Mouse (Mus musculus) gastrocnemius, adult 18-20 months (tissue): ENCODE measurements around the gene Pgap1. TPM values are rescaled to one million over a fixed set of nuclear protein-coding genes. Genes with fewer than 3 reads are reported as not detected.
A peak's percentile ranks its signal among the peaks of the same experiment; 100 is the strongest.

ENCODE experiments used
- DNase-seq: peaks from one replicate; pipeline ENCODE4 v3.0.0; 2021; ENCODE audit warnings: low spot score
- total RNA-seq, 2 experiments: library from RNA; stranded (reverse); gene quantifications; 2 replicates each; pipeline ENCODE4 v1.2.3; 2021

The Pgap1 gene
- total RNA-seq, 2 experiments from 2014 or later, result 1.9 to 2.6 TPM

DNA sequence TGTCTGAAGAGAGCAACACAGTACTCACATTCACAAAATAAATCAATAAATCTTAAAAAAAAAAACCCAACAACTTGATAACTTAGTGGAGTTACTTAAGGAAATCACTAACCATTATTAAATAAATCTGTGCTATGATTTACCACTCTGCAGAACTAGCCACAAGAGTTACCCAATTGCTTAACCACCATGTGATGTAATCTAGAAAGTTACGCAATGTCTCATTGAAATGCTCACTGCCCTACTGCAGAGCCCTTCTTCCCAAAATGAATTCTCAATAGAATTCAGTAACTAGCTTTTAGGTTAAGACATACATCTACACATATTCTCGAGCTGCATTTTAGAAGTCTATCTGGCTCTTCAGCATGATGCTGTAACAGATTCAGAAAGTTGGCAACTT lies 33.8 kb downstream of the Pgap1 start:
- DNase-seq, result peak; percentile 9

DNA sequence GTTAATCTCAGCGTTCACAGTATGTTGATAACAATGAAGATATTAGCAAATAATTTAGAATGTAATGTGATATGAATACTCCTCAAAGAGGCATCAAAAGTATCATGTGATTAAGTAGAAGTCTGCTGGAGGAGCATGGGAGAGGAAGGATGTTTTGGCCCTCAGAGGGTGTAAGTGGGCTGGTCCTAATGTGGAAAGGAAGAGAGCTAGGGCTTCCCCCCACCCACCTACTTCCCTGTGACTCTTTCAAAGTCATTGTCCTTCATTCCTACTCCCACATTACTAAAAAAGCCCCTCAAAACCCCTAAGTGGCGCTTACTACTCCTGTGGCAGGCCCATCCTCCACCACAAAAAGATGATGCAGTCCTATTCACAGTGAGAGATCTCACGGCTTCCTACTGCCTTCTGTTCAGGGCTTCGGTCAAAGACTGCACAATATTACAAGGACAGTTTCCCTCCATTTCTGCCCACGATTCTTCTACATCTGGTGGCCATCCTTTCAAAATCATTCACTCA lies 37.4 kb downstream of the Pgap1 start:
- DNase-seq, result no peak

DNA sequence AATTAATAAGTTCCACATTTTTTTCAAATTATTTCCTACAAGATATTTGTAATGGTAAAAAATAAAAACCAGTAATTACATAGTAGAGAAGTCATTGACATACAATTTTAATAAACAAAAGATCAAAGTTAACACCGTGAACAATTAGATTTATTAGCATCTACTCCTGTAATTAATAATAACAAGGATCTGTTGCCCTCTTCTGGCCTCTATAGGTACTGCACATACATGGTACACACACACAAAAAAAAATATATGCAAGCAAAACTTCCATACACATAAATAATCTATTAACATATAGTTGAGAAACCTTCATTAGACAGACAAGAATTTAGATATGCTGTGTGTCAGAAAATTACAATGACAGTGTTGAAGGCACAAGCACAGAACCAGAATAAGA lies 43.6 kb downstream of the Pgap1 start:
- DNase-seq, result no peak

DNA sequence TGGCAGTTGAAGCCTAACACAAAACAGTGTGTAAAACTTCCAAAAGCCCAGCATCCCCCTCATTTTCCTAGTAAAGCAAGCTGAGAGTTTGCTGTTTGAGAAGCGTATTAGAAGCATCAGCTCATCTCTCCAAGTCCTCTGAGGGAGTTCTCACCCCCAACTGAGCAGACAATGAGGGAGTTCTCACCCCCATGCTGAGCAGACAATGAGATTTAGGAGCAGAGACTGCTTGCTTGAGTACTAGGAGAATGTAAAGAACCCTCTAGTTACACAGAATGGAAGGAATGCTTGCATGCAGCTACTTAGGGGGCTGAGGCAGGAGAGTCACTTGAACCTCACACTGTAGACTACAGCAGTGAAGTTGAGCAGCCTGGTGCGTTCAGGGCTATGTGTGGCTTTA lies 59.0 kb downstream of the Pgap1 start:
- no peak for DNase-seq

DNA sequence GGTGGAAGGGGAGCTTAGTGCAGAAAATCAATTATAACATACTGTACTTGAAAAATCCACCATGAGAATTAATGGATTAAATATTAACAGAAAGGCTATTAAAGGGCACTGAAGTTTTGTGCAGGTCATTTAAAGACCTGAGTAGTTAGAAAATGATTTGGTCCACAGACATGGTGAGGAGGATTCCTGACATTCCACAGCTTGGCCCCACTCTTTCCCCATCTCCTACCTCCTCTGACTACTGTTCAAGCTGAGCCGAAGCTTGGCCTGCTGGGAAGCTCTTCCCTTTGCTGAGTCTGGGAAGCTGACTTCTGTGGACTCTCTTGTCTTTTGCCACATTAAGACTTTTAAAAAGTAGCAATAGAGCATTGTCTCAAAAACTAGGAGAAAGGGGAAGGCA lies 61.2 kb downstream of the Pgap1 start:
- DNase-seq, result no peak

DNA sequence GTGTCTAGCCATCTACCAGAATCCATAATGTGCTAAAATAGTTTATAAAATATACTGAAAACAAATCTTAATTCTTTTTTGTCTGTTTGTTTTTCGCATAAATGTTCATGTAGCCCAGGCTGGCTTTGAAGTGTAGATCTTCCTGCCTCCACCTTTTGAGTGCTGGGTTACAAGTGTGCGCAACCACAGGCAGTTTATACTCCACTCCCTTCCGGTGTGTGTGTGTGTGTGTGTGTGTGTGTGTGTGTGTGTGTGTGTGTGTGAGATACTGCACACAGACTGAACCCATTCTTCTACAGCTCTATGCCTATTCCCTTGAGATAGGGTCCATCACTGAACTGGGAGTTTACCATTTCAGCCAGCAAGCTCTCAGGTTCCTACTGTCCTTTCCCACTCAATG lies 64.0 kb downstream of the Pgap1 start:
- DNase-seq, result no peak

DNA sequence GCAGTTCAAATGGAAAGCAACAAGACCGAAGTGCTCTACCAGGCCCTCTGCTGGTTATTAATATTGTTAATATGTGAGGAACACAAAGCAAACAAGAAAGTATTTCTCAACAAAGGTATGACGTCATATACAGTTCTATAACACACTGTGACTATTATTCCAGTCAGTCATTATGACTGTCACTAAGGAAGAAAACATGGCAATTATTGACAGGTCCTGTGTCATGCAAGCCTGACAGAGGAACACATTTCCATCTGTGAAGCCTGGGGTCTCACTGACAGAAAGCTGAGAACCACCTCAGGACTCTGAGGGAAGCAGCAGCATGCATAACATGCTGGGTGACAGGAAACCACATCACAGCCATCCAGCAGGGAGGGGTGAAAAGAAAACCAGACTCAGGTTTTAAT lies 65.0 kb downstream of the Pgap1 start:
- DNase-seq, result no peak

DNA sequence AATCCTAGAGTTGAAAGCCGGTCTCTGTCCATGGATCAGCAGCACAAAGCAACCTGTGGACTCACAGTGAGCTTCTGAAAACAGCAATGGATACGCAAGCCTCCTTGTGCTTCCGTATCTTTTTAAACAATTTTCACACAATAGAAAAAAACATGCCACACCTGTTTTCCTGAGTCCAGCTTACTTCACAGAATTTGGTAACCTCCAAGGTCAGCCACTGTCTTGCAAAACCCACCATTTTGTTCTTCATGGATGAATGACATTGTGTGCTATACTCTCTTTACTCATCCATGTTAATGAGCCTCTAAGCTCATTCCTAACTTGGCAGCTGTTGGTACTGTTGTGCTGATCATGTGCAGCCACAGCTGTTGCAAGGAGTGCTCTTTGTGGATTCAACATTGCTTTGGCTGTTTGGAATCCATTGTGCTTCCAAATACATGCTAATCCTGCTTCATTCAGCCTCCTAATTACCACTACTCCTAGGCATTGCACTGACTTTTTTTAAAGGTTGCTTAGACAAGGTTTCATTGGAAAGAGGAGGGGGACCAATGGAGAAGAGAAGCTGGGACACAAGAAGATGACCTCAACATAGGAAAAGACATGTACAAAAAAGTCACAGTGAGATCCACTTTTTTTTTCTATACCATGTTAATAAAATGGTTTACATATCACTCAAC lies 72.6 kb downstream of the Pgap1 start:
- no peak for DNase-seq

DNA sequence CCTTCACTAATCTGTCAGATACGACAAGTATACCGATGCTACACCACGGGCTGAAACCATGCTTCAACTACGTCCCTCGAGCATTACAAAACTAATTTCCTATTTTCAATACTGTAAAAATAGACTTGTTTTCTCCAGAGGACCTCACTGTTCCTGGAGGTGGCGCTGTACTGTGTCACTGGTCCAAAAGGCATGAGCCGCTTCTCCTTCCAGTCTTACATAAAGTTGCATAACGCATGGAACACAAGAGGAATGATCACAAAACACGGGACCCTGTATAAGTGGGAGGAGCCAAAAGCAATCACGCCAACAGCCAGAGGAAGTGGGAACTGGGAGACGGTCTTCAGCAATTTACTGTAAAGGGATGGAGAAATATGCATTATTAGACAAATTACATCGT lies 77.0 kb downstream of the Pgap1 start:
- DNase-seq, result no peak

DNA sequence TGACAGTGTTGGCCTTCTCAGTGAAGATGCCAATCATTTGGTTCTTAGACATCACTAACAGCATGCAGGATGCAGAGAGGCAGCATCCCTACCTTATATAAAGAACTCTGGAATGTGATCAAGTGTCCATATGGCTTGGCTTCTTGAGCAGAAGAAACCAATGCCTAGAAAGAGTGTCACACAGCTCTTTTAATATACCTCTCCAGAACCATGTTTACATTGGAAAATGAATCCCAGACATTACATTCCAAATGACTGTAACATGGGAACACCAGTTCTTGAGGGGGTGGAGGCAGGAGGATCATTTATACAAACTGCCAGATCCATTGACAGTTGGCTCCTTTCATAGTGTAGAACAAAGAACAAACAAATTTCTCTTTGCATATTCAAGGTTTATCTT lies 88.8 kb downstream of the Pgap1 start:
- DNase-seq, result no peak

DNA sequence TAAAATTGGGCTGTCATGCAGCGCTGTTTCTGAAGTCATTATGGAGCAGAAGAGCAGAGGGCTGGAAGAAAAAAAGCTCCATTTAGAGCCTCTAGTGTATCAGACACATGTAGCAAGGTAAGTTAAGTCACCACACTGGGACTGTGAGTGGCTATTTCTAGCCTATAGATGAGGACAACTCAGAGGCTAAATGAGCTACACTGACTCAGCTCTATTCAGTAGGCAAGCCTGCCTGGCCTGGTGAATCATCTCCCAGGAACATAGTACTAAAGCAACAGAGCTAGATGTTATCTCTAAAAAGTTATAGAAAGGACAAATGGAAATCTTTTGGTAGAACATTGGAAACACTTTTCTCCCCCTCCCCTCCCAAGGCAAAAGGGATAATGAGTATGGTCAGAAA lies 90.1 kb downstream of the Pgap1 start:
- DNase-seq, result no peak

DNA sequence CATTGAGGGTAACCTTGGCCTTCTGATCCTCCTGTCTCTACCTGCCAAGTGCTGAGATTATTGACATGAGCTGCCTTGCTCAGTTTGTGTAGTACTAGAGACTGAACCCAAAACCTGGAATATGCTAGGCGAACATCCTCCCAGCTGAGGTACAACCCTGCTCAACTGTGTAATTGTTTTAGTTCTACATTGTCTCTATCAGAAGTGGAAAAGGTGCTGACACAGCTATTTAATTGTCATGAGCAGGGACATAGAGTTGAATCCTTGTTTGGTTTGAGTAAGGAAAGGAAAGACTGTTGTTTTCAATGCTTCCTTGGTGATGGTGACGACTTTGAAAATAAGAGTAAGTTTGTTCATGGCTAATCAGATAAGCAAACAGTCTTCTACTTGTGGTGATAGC lies 105.4 kb downstream of the Pgap1 start:
- no peak for DNase-seq

DNA sequence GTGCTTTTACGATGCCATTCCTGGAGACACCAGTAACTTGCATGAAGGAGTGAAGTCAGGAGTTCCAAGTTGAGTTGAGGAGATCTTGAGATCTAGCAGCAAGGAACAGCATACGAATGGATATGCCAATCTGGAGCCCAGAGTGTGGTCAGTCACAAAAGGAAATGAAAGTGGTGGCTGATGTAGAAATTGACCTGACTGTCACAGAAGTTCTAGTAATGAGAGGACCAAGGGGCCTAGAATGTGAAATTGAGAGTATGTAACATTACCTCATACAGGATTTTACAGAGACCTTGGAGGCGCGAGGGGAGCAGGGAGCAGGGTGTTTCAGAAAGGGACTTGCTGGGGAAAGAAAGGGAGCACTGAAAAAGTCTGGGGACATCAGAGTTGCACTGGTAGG lies 108.7 kb downstream of the Pgap1 start:
- no peak for DNase-seq

DNA sequence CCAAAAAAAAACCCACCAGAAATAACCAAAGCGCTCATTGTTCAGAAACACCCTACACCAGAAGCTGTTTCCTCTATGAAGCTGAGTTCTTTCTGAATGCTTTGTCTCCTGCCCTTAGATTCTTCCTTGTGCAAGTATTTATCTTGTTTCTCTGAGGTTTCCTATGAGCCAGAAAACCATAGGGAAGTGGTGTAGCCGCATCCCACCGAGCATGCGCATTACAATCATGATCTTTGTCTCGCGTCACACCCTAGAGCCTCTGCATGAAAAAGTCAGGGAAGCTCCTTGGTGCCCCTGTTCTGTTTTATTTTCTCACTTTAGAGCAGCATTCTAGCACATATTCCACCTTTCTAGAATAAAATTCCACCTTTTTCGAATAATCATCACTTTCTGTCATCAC lies 113.8 kb downstream of the Pgap1 start:
- no peak for DNase-seq

DNA sequence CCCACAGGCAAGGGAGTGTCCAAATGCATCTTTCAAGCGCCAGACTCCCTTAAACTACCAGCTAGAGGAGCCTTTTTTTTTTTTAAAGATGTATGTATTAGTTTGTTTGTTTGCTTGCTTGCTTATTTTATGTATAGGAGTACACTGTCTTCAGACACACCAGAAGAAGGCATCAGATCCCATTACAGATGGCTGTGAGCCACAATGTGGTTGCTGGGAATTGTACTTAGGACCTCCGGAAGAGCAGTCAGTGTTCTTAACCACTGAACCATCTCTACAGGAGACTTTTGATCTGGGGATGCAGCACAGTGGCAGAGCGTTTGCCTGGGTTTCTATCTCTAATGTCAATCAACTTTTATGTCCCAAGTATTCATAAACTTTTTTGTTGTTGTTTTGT lies 118.4 kb downstream of the Pgap1 start:
- DNase-seq, result no peak

DNA sequence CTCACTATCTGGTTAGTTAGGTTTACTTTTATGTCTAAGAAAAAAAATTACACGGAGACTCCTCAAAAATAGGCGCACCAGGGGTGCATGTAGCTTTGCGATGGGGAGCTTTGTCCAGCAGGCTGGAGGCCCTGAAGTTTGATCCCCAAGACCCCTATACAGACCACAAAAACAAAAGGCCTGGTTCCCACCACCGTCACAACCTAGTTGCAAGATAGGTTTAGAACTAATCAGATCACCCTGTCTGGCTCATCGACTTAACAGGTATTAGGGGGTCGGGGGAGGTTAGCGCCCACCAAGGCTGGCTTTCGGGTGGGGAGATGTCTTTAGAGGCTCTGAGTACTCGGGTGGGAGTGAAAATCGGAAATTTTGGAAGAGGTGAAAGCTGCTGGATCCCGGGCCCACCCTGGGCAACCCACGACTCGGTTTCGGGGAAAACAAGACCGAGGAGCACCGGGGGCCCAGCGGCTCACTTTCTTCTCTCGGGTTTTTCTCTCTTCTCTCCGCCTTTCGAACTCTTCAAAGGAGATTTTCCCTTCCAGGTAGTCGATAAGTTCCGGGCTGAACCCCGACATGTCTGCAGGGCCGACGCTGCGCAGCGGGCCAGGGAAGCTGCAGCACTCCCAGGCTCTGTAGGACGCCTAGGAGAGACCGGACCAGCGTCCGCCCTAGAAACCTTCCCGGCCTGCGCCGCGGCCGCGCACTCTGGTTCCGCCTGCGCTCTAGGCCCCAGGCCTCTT lies 119.0 kb downstream of the Pgap1 start, which contains the start of gene Gtf3c3:
Gene Gtf3c3 (minus strand): TSS at position 632 of the 740 bp plus-strand sequence.
- peak; percentile 75 for DNase-seq

Other genes with a start within 250 kb of the Pgap1 start
- gene Gtf3c3, start 118.7 kb downstream of the Pgap1 start, total RNA-seq, result 1 to 10 TPM; 8.3 to 9.5 TPM